8 mouse cellular contexts compared by ENCODE assay signal in genomic region chr10:91180301-91180700, GRCm38 (mm10). TPM values are rescaled to one million over a fixed set of nuclear protein-coding genes. Genes with fewer than 3 reads are reported as not detected.
DNase-seq lines count a peak whose midpoint lies in the region; ATAC-seq and TF ChIP-seq lines count a peak whose summit lies in the region.

No protein-coding gene starts in this region.

- no peak for ATAC-seq in heart, embryonic 15.5 days (replicated peaks; ENCODE audit: insufficient number of reproducible peaks, insufficient read depth, low FRiP score, low read depth)
- ATAC-seq in liver, embryonic 14.5 days (ENCODE audit: insufficient read depth): no peak

- no peak for TF ChIP-seq POLR2A in heart, adult 2 months (IDR thresholded peaks at IDR 0.05; ENCODE audit: insufficient read depth, low read depth, low read length)

- peaks cover 5% of the 10 kb centered on the region; the same call in 1 of the 2 replicates for H3K4me1 ChIP-seq in heart, adult 2 months (ENCODE audit: control insufficient read depth, insufficient read depth, low read length)
- H3K4me1 ChIP-seq in heart, embryonic 15.5 days (replicated peaks): peaks cover 23% of the 10 kb centered on the region
- H3K4me1 ChIP-seq in liver, embryonic 14.5 days (replicated peaks; ENCODE audit: control insufficient read depth in 2 of 2, insufficient read depth in 2 of 2, low read length in 1 of 2): peaks cover 13 to 25% of the 10 kb centered on the region in 2 experiments

- TF ChIP-seq EP300 in heart, adult 2 months (IDR thresholded peaks at IDR 0.05; ENCODE audit: insufficient read depth, low read depth, low read length): no peak
- TF ChIP-seq EP300 in liver, embryonic 14.5 days (IDR thresholded peaks at IDR 0.05; ENCODE audit: low read depth): no peak

- no peaks in the 10 kb centered on the region for H3K27me3 ChIP-seq in heart, adult 2 months (ENCODE audit: control insufficient read depth, insufficient read depth, low read length)
- no peaks in the 10 kb centered on the region for H3K27me3 ChIP-seq in heart, embryonic 15.5 days
- no peaks in the 10 kb centered on the region for H3K27me3 ChIP-seq in liver, embryonic 14.5 days (ENCODE audit: control insufficient read depth, insufficient read depth, low read length)

- H3K4me2 ChIP-seq in heart, embryonic 15.5 days: peak overlapping the region; percentile 61
- peak overlapping the region; percentile 86 for H3K4me2 ChIP-seq in liver, embryonic 14.5 days (ENCODE audit: low read depth)

- H3K27ac ChIP-seq in heart, adult 2 months: peak overlapping the region; percentile 98
- H3K27ac ChIP-seq in heart, embryonic 15.5 days: peak overlapping the region; percentile 99
- H3K27ac ChIP-seq in liver, embryonic 14.5 days: peak overlapping the region; percentile 94

- no peaks in the 10 kb centered on the region for H3K9me3 ChIP-seq in heart, embryonic 15.5 days (replicated peaks)
- no peaks in the 10 kb centered on the region for H3K9me3 ChIP-seq in liver, embryonic 14.5 days (ENCODE audit: control insufficient read depth, low read length)

- no peaks in the 10 kb centered on the region for H3K79me2 ChIP-seq in heart, adult 2 months (replicated peaks; ENCODE audit: control insufficient read depth, insufficient read depth, low read length)

- no peak for DNase-seq in heart, adult 2 months
- no peak for DNase-seq in heart, adult 9 months (ENCODE audit: low spot score in 2 of 2)
- DNase-seq in NIH3T3 (ENCODE audit: low read depth): peak; percentile 77
- no peak for DNase-seq in liver, embryonic 14.5 days (ENCODE audit: low read depth in 3 of 3, low spot score in 3 of 3)
- no peak for DNase-seq in frontal cortex, postnatal 14 days (ENCODE audit: low spot score in 2 of 2)
- no peak for DNase-seq in cerebellum, postnatal 10 days
- DNase-seq in gastrocnemius, adult 8-10 months (ENCODE audit: low spot score in 2 of 2): no peak

- H3K4me3 ChIP-seq in heart, adult 2 months: peak overlapping the region; percentile 62
- H3K4me3 ChIP-seq in heart, embryonic 15.5 days: peak overlapping the region; percentile 61
- H3K4me3 ChIP-seq in liver, embryonic 14.5 days (ENCODE audit: insufficient read depth in 1 of 2, low read depth in 2 of 2, low read length in 2 of 2): peak overlapping the region; percentile 56 to 60

- no peak overlapping the region for H3K9ac ChIP-seq in heart, adult 2 months (ENCODE audit: low read depth, low read length)
- peak overlapping the region; percentile 62 for H3K9ac ChIP-seq in heart, embryonic 15.5 days
- H3K9ac ChIP-seq in liver, embryonic 14.5 days (replicated peaks): peak overlapping the region; percentile 75

- intact Hi-C loops in heart, adult 2 months (cut with DNase I): loop anchor here (5.0 to 10.0 kb wide), 2 partner anchors 57 to 1834 kb away; no protein-coding TSS in a partner anchor

- no peak for TF ChIP-seq CTCF in heart, adult 2 months (IDR thresholded peaks at IDR 0.05)
- TF ChIP-seq CTCF in liver, embryonic 14.5 days (IDR thresholded peaks at IDR 0.05; ENCODE audit: low read depth): no peak

- 40% methylated on average over 7 of the region's 7 CpGs for WGBS in heart, adult 2 months
- WGBS in heart, embryonic 15.5 days: 31% methylated on average over 7 of the region's 7 CpGs
- 51% methylated on average over 7 of the region's 7 CpGs for WGBS in liver, embryonic 14.5 days (ENCODE audit: insufficient replicate concordance)

- H3K36me3 ChIP-seq in heart, adult 2 months (ENCODE audit: control insufficient read depth, insufficient read depth, low read length): no peaks in the 10 kb centered on the region
- H3K36me3 ChIP-seq in heart, embryonic 15.5 days: no peaks in the 10 kb centered on the region
- H3K36me3 ChIP-seq in liver, embryonic 14.5 days (replicated peaks; ENCODE audit: control insufficient read depth, insufficient read depth, low read depth): no peaks in the 10 kb centered on the region

RNA-seq across cellular contexts. Expression of gene Tmpo, which starts 0.8 kb away (rescaled TPM):
- 10 to 100 TPM; 39.8 to 40.1 TPM for total RNA-seq in heart, adult 2 months (2021)
- 13.9 and 26.2 TPM in 2 replicates for polyA plus RNA-seq in heart, adult 2 months (2012; rRNA removed)
- 154 and 159 TPM in 2 replicates for polyA plus RNA-seq in heart, embryonic 15.5 days (2015; fragmentation: Nextera tagmentation; extraction: Ambion mirVana)
- 79.8 and 111 TPM in 2 replicates for polyA plus RNA-seq in liver, embryonic 14.5 days (2012; rRNA removed)
- polyA plus RNA-seq in liver, embryonic 14.5 days (2014; fragmentation: Nextera tagmentation; extraction: Ambion mirVana): 116 and 130 TPM in 2 replicates
- total RNA-seq in gastrocnemius, adult 8-10 months (2022): 10 to 100 TPM; 47.8 to 71.6 (median 53.8) TPM

RNA-seq across cellular contexts. Expression of gene Slc25a3, which starts 56.4 kb away (rescaled TPM):
- 1,000 to 10,000 TPM; 2,279 to 2,697 TPM for total RNA-seq in heart, adult 2 months (2021)
- 1,459 and 1,712 TPM in 2 replicates for polyA plus RNA-seq in heart, adult 2 months (2012; rRNA removed)
- 912 and 1,036 TPM in 2 replicates for polyA plus RNA-seq in heart, embryonic 15.5 days (2015; fragmentation: Nextera tagmentation; extraction: Ambion mirVana)
- 121 and 190 TPM in 2 replicates for polyA plus RNA-seq in liver, embryonic 14.5 days (2012; rRNA removed)
- 207 and 223 TPM in 2 replicates for polyA plus RNA-seq in liver, embryonic 14.5 days (2014; fragmentation: Nextera tagmentation; extraction: Ambion mirVana)
- total RNA-seq in gastrocnemius, adult 8-10 months (2022): 1,000 to 10,000 TPM; 1,088 to 1,186 (median 1,135) TPM
